Mouse (Mus musculus) kidney, embryonic 15.5 days (tissue): ENCODE results near the gene Fkbp11. TPM values are rescaled to one million over a fixed set of nuclear protein-coding genes. Genes with fewer than 3 reads are reported as not detected.
"Not testable (repeated sequence)": the region's sequence is repeated elsewhere in the genome, so short reads cannot be mapped to it uniquely, and the experiment has no call there.

Experiments used
- ATAC-seq: fragments of 200-750 bp; cut with Nextera tagmentation; replicated peaks from 2 replicates; pipeline ENCODE4 v1.8.0; 2017; ENCODE audit warnings: moderate TSS enrichment; ENCODE audit not compliant: low FRiP score
- H3K27ac ChIP-seq: fragments of 300-500 bp; sonication (generic); 2 replicates; pipeline ENCODE4 v1.5.1; 2015; ENCODE audit warnings: mild to moderate bottlenecking, inconsistent platforms
- H3K27me3 ChIP-seq: fragments of 300-500 bp; sonication (generic); 2 replicates; pipeline ENCODE4 v1.6.1; 2015; ENCODE audit warnings: inconsistent platforms
- H3K36me3 ChIP-seq: fragments of 300-500 bp; sonication (generic); 2 replicates; pipeline ENCODE4 v1.6.1; 2015; ENCODE audit warnings: inconsistent platforms
- H3K4me1 ChIP-seq: fragments of 300-500 bp; sonication (generic); 2 replicates; pipeline ENCODE4 v1.6.1; 2015; ENCODE audit warnings: inconsistent platforms
- H3K4me2 ChIP-seq: fragments of 300-500 bp; sonication (generic); 2 replicates; pipeline ENCODE4 v1.6.1; 2015; ENCODE audit warnings: moderate library complexity, mild to moderate bottlenecking, inconsistent platforms
- H3K4me3 ChIP-seq: fragments of 300-500 bp; sonication (generic); replicated peaks from 2 replicates; pipeline ENCODE4 v1.5.1; 2015; ENCODE audit warnings: mild to moderate bottlenecking, inconsistent platforms
- H3K9ac ChIP-seq: fragments of 300-500 bp; sonication (generic); 2 replicates; pipeline ENCODE4 v1.6.1; 2015; ENCODE audit warnings: mild to moderate bottlenecking, inconsistent platforms
- H3K9me3 ChIP-seq: fragments of 300-500 bp; sonication (generic); replicated peaks from 2 replicates; pipeline ENCODE4 v1.6.1; 2016; ENCODE audit warnings: inconsistent platforms
- WGBS: fragments of 180-500 bp; shearing (Covaris S2); methylation state at CpG from one replicate; pipeline ENCODE4 v1.1.7; 2015; ENCODE audit warnings: mixed read lengths; 5-methylcytosine and 5-hydroxymethylcytosine counted together
- polyA plus RNA-seq: library from polyadenylated mRNA; unstranded; fragments of >200 nt; fragmentation: Nextera tagmentation; extraction: Ambion mirVana; gene quantifications from 2 replicates; pipeline ENCODE4 v1.2.1, GENCODE M21; 2015

Fkbp11 gene
- polyA plus RNA-seq, 1 experiment from 2014 or later = 40.5 TPM

DNA sequence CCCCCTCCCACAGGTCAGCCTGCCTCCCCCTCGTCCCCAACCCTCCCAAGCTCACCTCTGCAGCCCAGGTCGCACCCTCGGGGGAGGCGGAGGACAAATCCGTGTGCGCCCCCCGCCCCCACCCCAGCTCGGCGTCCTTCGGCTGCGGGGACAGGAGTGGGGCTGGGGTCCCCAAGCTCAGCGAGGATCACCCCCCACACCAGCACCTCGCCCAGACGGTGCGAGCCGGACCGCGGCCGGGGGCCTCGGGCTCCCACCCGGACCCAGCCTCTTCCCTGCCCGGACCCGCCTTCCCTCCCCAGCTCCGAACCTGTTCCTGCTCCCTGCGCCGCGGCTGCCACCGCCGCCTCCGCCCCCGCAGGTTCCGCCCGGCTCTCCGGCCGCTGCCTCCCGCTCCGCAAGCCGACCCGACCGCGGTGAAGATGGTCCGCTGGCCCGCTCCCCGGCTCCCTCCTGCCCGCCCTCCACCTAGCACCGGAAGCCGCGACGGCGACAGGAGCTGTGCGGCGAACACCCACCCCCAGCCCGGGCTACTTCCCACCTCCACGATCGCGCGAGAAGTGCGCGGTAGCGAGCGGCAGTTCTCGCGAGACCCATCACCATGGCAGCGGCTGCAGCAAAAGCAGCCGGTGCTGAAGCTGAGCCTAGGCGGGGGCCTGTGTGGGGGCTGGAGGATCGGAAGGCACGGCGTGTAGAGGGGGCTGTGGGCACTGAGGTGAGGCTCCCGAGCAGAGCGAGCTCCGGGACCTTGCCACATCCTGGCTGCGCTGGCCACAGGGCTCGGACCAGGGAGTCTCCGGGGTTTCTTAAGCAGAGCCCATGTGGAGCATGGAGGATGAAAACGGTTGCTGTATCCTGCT lies 34.9 kb upstream of the Fkbp11 start, which contains the start of gene Arf3:
Gene Arf3 (minus strand): TSS at position 545 of the 860 bp plus-strand sequence.
- Histone ChIP-seq H3K27me3 (peaks cover 24% of the 10 kb centered on the region), H3K27ac (peak within 1 kb of the TSS; percentile 92), H3K9me3 (no peaks in the 10 kb centered on the region), H3K4me3 (peak within 1 kb of the TSS; percentile 99), H3K4me1 (peaks cover 25% of the 10 kb centered on the region), H3K36me3 (peaks cover 29% of the 10 kb centered on the region), H3K9ac (peak within 1 kb of the TSS; percentile 92), H3K4me2 (peak within 1 kb of the TSS; percentile 89)
- WGBS = under 1% methylated on average over 74 of the region's 76 CpGs
- ATAC-seq = peak; percentile 93

DNA sequence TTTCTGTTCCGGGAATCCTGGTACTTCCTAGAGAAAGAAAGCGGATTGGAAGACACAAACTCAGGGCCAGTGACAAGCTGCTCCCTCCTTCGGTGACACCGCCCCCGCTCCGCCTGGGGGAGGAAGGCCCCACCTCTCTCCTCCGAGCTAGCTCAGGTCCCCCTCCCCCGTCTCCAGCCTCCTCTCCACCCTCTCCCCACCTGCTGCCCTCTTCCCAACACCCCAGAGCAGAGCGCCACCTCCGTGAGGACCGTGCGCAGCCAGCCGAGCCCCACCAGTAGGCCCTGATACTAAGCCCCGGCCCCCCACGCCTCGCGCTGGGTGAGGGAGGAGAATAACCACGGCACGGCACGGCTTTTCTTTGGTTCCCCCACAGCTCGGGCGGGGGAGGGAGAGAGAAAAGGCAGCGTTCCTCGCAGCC lies 34.2 kb upstream of the Fkbp11 start:
- Histone ChIP-seq H3K9me3 (no peaks in the 10 kb centered on the region), H3K4me3 (peak overlapping the region; percentile 99), H3K27me3 (peaks cover 22% of the 10 kb centered on the region), H3K27ac (peak overlapping the region; percentile 92), H3K4me2 (peak overlapping the region; percentile 89), H3K9ac (peak overlapping the region; percentile 92), H3K4me1 (peaks cover 25% of the 10 kb centered on the region), H3K36me3 (peaks cover 32% of the 10 kb centered on the region)
- peak; percentile 81 for ATAC-seq
- WGBS = under 1% methylated on average over 24 of the region's 24 CpGs

DNA sequence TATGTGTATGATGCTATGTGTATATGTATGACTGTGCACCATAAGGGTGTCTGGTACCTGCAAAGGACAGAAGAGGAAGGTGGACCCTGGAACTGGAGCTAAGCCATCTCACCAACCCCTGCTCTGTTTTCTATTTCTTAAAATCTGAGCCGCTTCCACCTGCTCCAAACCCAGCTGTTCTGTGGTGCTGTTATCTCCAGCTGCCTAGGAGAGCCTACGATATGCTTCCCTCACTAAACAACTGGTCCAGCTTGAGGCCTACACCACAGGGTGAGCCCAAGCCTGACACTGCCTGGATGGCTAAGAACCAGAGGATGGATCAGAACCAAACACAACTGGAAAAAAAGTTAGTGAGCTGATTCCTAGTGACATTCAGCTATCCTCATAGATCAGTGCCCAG lies 26.1 kb upstream of the Fkbp11 start:
- Histone ChIP-seq H3K9ac (no peak overlapping the region), H3K27ac (no peak overlapping the region), H3K9me3 (no peaks in the 10 kb centered on the region), H3K4me3 (no peak overlapping the region), H3K36me3 (peaks cover 36% of the 10 kb centered on the region), H3K4me1 (no peaks in the 10 kb centered on the region), H3K4me2 (no peak overlapping the region), H3K27me3 (no peaks in the 10 kb centered on the region)
- ATAC-seq = no peak
- 86% methylated on average over 2 of the region's 2 CpGs for WGBS

DNA sequence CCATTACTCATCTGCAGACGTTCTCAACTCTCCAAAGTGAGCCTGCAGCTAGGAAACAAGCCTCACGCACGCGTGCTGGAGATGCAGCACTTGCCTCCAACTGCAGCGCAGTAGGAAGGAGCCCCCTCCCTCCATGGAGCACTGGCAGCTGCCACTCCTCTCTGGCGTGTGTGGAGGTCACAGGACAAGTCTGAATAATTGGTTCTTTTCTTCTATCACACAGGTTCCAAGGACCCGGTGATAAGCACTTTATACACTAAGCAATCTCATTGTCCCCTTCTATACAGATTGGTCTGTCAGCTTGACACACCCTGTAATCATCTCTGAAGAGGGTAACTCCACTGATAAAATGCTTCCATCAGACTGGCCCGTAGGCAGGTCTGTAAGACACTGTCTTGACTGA lies 25.0 kb upstream of the Fkbp11 start:
- H3K4me1 ChIP-seq = 0 out of 2 replicates have a peak, but pooled peaks cover under 1% of the 10 kb centered on the region
- H3K9me3 ChIP-seq = no peaks in the 10 kb centered on the region
- ATAC-seq = no peak
- peaks cover 26% of the 10 kb centered on the region for H3K36me3 ChIP-seq
- H3K4me3 ChIP-seq = no peak overlapping the region
- H3K27me3 ChIP-seq = no peaks in the 10 kb centered on the region
- no peak overlapping the region for H3K4me2 ChIP-seq
- no peak overlapping the region for H3K9ac ChIP-seq
- no peak overlapping the region for H3K27ac ChIP-seq
- 80% methylated on average over 8 of the region's 8 CpGs for WGBS

DNA sequence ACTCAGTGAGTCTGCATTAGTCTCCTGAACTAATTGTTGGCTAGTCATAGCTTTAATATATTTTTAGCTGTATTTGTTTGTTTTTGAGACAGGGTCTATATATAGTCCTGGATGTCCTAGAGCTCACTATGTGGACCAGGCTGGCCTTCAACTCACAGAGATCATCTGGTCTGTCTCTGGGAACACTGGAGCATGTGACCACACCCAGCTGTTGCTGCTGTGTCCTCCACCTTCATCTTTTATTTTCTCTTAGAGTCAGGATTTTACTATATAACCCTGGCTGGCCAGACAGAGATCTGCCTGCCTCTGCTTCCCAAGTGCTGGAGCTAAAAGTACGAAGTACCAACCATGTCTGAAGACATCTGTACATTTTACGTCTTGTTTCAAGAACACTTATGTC lies 21.1 kb upstream of the Fkbp11 start:
- peaks cover 24% of the 10 kb centered on the region for H3K36me3 ChIP-seq
- no peak overlapping the region for H3K27ac ChIP-seq
- H3K27me3 ChIP-seq = no peaks in the 10 kb centered on the region
- H3K4me1 ChIP-seq = peaks cover 12% of the 10 kb centered on the region; the same call in 1 of the 2 replicates
- H3K9ac ChIP-seq = no peak overlapping the region
- no peaks in the 10 kb centered on the region for H3K9me3 ChIP-seq
- ATAC-seq = no peak
- H3K4me2 ChIP-seq = no peak overlapping the region
- H3K4me3 ChIP-seq = no peak overlapping the region
- WGBS = 94% methylated on average over 2 of the region's 2 CpGs

DNA sequence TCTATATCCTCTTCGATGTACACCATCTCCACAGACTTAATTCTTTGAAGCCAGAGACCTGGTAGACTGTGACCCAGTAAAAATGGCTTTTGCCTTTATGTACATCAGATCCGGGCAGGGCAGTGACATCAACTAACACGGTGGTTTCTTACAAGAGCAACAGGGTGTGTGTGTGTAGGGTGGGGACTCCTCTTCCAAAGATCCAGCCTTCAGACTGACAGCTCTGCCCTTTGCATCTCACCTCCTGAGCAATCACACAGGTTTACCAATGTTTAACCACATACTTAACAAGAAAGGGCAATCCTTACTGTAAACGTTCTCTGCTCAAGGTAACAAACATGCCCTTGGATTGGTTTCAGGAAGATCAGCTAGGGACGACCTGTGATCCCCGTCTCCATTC lies 19.3 kb upstream of the Fkbp11 start:
- peaks cover 32% of the 10 kb centered on the region for H3K36me3 ChIP-seq
- H3K4me2 ChIP-seq = no peak overlapping the region
- peaks cover 12% of the 10 kb centered on the region; the same call in 1 of the 2 replicates for H3K4me1 ChIP-seq
- H3K27me3 ChIP-seq = no peaks in the 10 kb centered on the region
- H3K27ac ChIP-seq = no peak overlapping the region
- ATAC-seq = no peak
- H3K9me3 ChIP-seq = no peaks in the 10 kb centered on the region
- WGBS = 78% methylated on average over 6 of the region's 6 CpGs
- no peak overlapping the region for H3K9ac ChIP-seq
- no peak overlapping the region for H3K4me3 ChIP-seq

DNA sequence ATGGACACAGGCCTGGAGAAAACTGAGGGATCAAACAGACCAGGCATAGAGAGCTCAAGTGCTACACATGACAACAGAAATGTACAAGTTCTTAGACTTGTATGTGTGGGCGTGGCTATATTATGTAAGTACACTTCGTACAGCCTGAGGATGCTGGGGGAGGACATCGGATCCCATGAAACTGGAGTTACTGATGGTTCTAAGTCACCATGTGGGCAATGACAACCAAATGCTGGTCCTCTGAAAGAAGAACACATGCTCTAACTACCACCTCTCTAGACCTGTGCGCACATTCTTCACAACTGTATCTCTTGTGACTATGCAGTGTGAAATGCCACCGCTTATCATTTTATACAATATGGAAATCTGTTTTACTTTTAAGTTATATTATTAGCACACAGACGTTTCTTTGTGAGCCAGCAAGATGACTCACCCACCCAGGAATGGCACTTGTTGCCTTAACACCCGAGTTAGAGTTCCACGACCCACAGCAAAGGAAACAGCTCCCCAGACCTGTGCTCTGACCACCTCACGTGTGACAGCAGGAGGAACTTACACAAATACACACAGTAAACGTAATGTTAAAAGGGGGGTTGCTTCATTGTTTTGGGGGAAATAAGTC lies 18.5 kb upstream of the Fkbp11 start:
- Histone ChIP-seq H3K36me3 (peaks cover 40% of the 10 kb centered on the region), H3K4me1 (peaks cover 12% of the 10 kb centered on the region; the same call in 1 of the 2 replicates), H3K4me2 (no peak overlapping the region), H3K9ac (no peak overlapping the region), H3K4me3 (no peak overlapping the region), H3K27ac (no peak overlapping the region), H3K27me3 (no peaks in the 10 kb centered on the region), H3K9me3 (no peaks in the 10 kb centered on the region)
- 83% methylated on average over 10 of the region's 10 CpGs for WGBS
- ATAC-seq = no peak

DNA sequence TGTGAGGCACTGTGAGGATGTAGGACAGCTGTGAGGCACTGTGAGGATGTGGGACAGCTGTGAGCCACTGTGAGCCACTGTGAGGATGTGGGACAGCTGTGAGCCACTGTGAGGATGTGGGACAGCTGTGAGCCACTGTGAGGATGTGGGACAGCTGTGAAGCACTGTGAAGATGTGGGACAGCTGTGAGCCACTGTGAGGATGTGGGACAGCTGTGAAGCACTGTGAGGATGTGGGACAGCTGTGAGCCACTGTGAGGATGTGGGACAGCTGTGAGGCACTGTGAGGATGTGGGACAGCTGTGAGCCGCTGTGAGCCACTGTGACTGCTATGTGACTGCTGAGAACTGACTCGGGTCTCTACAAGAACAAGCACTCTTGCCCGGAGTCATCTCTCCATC lies 15.9 kb upstream of the Fkbp11 start:
- H3K27me3 ChIP-seq, H3K27ac ChIP-seq, H3K4me2 ChIP-seq, H3K9me3 ChIP-seq, H3K9ac ChIP-seq, H3K4me3 ChIP-seq, ATAC-seq: not testable (repeated sequence)
- peaks cover 12% of the 10 kb centered on the region; the same call in 1 of the 2 replicates for H3K4me1 ChIP-seq
- H3K36me3 ChIP-seq = peaks cover 59% of the 10 kb centered on the region
- 86% methylated on average over 3 of the region's 3 CpGs for WGBS

DNA sequence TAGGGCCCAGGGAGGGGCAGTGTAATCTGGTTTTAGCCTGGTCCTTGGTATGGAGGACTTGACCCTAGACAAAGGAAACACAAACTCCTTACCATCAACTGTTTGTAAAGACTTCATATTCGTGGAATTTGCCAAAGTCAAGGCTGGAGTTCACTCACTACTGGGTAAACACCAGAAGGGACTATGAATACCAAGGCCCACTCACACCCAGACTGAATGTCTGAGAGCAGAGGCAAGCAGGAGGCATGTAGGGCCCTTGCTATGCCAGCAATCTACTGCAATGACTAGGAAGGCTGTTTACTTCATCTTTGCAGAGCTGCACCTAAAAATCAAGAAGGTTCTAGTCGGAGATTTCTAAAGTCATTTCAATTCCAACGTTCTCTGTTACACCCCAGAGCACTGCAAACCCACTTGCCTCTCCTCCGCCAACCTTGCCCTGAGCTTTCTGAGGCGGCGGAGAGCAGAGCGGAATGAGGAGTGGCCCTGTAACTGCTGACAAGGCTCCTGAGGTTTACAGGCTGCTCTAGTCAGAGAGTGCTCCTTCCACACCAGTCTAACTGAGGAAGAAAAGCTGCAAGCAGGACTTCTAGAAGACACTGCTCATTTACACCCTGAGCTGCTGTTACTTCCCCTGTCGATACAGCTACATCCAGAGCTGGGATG lies 14.9 kb upstream of the Fkbp11 start:
- peaks cover 10% of the 10 kb centered on the region; the same call in 1 of the 2 replicates for H3K4me1 ChIP-seq
- H3K4me3 ChIP-seq = no peak overlapping the region
- ATAC-seq = no peak
- no peak overlapping the region for H3K4me2 ChIP-seq
- peaks cover 65% of the 10 kb centered on the region for H3K36me3 ChIP-seq
- 79% methylated on average over 8 of the region's 8 CpGs for WGBS
- no peak overlapping the region for H3K9ac ChIP-seq
- no peak overlapping the region for H3K27ac ChIP-seq
- H3K27me3 ChIP-seq = no peaks in the 10 kb centered on the region
- no peaks in the 10 kb centered on the region for H3K9me3 ChIP-seq

DNA sequence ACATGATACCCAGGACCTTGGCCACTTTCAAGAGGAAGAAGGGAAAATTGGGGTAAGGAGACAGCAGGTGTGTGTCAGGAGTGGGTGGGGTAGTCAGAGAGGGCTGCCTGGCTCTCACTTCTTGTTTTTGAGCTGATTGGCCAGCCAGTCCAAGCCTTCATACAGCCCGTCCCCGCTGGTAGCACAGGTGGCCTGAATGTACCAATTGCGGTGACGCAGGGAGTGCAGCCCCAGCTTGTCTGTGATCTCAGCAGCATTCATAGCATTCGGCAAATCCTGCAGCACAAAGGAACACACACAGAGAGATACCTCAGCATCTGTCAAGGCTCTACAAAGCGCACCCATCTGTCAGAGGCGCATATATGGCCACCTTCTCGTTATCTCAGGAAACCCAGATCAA lies 12.2 kb upstream of the Fkbp11 start:
- no peaks in the 10 kb centered on the region for H3K27me3 ChIP-seq
- no peaks in the 10 kb centered on the region for H3K9me3 ChIP-seq
- H3K4me1 ChIP-seq = no peaks in the 10 kb centered on the region
- no peak overlapping the region for H3K4me3 ChIP-seq
- no peak overlapping the region for H3K4me2 ChIP-seq
- peaks cover 88% of the 10 kb centered on the region for H3K36me3 ChIP-seq
- 92% methylated on average over 8 of the region's 8 CpGs for WGBS
- no peak overlapping the region for H3K27ac ChIP-seq
- ATAC-seq = no peak
- no peak overlapping the region for H3K9ac ChIP-seq

DNA sequence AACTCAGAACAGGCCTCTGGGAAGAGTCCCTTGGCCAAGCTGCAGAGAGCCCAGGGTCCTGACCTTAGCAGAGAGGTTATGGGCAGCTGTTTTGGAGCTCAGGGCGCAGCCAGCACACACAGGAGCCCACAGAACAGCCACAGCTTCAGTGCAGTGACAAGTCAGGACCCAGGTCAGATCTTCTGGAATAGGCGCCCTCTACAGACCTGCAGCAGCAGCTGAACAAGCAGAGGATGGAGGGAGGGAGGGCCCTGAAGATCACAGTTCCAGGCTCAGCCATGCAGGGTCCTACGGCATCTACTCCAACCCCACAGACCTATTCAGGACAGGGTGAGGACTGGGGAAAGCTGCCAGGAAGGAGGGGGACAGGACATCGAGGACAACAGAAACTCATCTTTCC lies 10.8 kb upstream of the Fkbp11 start:
- Histone ChIP-seq H3K4me2 (no peak overlapping the region), H3K27me3 (no peaks in the 10 kb centered on the region), H3K27ac (no peak overlapping the region), H3K9me3 (no peaks in the 10 kb centered on the region), H3K4me1 (0 out of 2 replicates have a peak, but pooled peaks cover 4% of the 10 kb centered on the region), H3K4me3 (no peak overlapping the region), H3K9ac (no peak overlapping the region), H3K36me3 (peaks cover 81% of the 10 kb centered on the region)
- 66% methylated on average over 4 of the region's 4 CpGs for WGBS
- 0 out of 2 replicates have a peak, but pooled peaks have one; percentile 43 for ATAC-seq

DNA sequence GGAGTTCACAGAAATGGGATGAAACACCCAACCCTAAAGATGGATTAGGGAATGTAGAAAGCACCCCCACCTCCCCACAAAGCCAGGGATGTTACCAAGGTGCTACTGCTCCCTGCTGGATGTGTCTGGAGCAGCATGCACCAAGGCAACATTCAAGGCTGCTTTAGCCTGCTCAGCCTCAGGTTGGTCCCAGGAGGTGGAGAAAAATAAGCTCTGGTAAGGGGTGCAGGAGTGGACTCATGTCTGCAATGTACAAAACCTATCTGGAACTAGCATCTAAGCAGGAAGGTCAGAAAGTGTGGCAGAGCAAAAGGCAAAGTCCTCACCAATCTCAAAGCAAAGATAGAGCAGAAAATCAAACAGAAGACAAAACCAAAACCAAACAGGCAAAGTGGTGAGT lies 9.9 kb upstream of the Fkbp11 start:
- H3K27ac ChIP-seq = no peak overlapping the region
- H3K4me1 ChIP-seq = peaks cover 10% of the 10 kb centered on the region; the same call in 1 of the 2 replicates
- peaks cover 78% of the 10 kb centered on the region for H3K36me3 ChIP-seq
- no peaks in the 10 kb centered on the region for H3K9me3 ChIP-seq
- no peaks in the 10 kb centered on the region for H3K27me3 ChIP-seq
- ATAC-seq = no peak
- H3K4me2 ChIP-seq = no peak overlapping the region
- H3K4me3 ChIP-seq = no peak overlapping the region
- H3K9ac ChIP-seq = no peak overlapping the region
